Mouse (Mus musculus) hindbrain, embryonic 13.5 days (tissue): ENCODE results near the gene Tbc1d5. TPM values are rescaled to one million over a fixed set of nuclear protein-coding genes. Genes with fewer than 3 reads are reported as not detected.

ENCODE experiments used
- ATAC-seq: fragments of 200-750 bp; cut with Nextera tagmentation; 2 replicates; pipeline ENCODE4 v1.8.0; 2017; ENCODE audit warnings: moderate TSS enrichment; ENCODE audit not compliant: low FRiP score
- H3K27ac ChIP-seq: fragments of 300-500 bp; sonication (generic); 2 replicates; pipeline ENCODE4 v1.5.1; 2015; ENCODE audit warnings: inconsistent platforms, mild to moderate bottlenecking, moderate library complexity
- H3K27me3 ChIP-seq: fragments of 300-500 bp; sonication (generic); 2 replicates; pipeline ENCODE4 v1.6.1; 2015; ENCODE audit warnings: mild to moderate bottlenecking, inconsistent platforms
- H3K36me3 ChIP-seq: fragments of 300-500 bp; sonication (generic); 2 replicates; pipeline ENCODE4 v1.6.1; 2015; ENCODE audit warnings: mild to moderate bottlenecking, inconsistent platforms
- H3K4me1 ChIP-seq: fragments of 300-500 bp; sonication (generic); replicated peaks from 2 replicates; pipeline ENCODE4 v1.6.1; 2015; ENCODE audit warnings: inconsistent platforms
- H3K4me2 ChIP-seq: fragments of 300-500 bp; sonication (generic); 2 replicates; pipeline ENCODE4 v1.6.1; 2015; ENCODE audit warnings: inconsistent platforms, mild to moderate bottlenecking, moderate library complexity
- H3K4me3 ChIP-seq: fragments of 300-500 bp; sonication (generic); 2 replicates; pipeline ENCODE4 v1.5.1; 2015; ENCODE audit warnings: mild to moderate bottlenecking, inconsistent platforms
- H3K9ac ChIP-seq: fragments of 300-500 bp; sonication (generic); 2 replicates; pipeline ENCODE4 v1.6.1; 2015; ENCODE audit warnings: mild to moderate bottlenecking, inconsistent platforms
- H3K9me3 ChIP-seq: fragments of 300-500 bp; sonication (generic); 2 replicates; pipeline ENCODE4 v1.6.1; 2016; ENCODE audit warnings: inconsistent platforms
- WGBS: fragments of 180-500 bp; shearing (Covaris S2); methylation state at CpG from one replicate; pipeline ENCODE4 v1.1.7; 2015; 5-methylcytosine and 5-hydroxymethylcytosine counted together
- polyA plus RNA-seq: library from polyadenylated mRNA; unstranded; fragments of >200 nt; fragmentation: Nextera tagmentation; extraction: Ambion mirVana; gene quantifications from 2 replicates; pipeline ENCODE4 v1.2.1, GENCODE M21; 2015

The Tbc1d5 gene
- 8.3 and 8.9 TPM in 2 replicates for polyA plus RNA-seq

- Histone ChIP-seq H3K36me3 (no peaks in the 10 kb centered on the region), H3K4me3 (peak within 1 kb of the TSS; percentile 78), H3K4me1 (peaks cover 8% of the 10 kb centered on the region), H3K27me3 (no peaks in the 10 kb centered on the region), H3K4me2 (peak within 1 kb of the TSS; percentile 69), H3K9ac (peak within 1 kb of the TSS; percentile 94), H3K9me3 (no peaks in the 10 kb centered on the region), H3K27ac (peak within 1 kb of the TSS; percentile 99)
- peak; percentile 96 for ATAC-seq
- 2% methylated on average over 54 of the region's 54 CpGs for WGBS
Observed at GRCm38 (mm10) chr17:51179195-51179953, at the start of gene Tbc1d5. Gene Tbc1d5 (minus strand): TSS chr17:51179352.

DNA sequence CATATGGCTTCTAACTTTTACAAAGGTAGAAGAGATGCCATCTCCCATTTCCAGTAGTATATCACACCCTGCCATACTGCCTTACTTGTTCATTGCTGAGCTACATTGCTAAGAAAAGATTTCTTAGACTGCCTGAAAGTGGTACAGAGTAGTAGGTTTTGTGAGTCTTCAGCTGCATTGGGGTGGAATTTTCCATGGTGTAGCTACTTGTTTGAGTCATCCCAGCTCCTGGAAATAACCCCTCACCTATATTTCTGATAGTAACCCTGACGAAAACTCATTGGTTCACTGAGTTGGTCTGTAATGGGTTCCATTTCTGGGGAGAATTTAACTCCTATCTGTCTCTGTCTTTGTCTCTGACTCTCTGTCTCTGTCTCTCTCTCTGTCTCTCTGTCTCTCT, 46.9 kb upstream of the Tbc1d5 start:
- H3K27me3 ChIP-seq = no peaks in the 10 kb centered on the region
- WGBS = 90% methylated on average over 1 of the region's 1 CpGs
- no peaks in the 10 kb centered on the region for H3K36me3 ChIP-seq
- H3K4me2 ChIP-seq = no peak overlapping the region
- 0 out of 2 replicates have a peak, but pooled peaks cover 3% of the 10 kb centered on the region for H3K4me1 ChIP-seq
- H3K4me3 ChIP-seq = no peak overlapping the region
- ATAC-seq = no peak
- H3K27ac ChIP-seq = no peak overlapping the region
- no peaks in the 10 kb centered on the region for H3K9me3 ChIP-seq
- no peak overlapping the region for H3K9ac ChIP-seq

GRCm38 (mm10) chr17:51223152-51223551, 44.0 kb upstream of the Tbc1d5 start:
- no peak for ATAC-seq
- 11% methylated on average over 4 of the region's 4 CpGs for WGBS
- 0 out of 2 replicates have a peak, but pooled peaks cover 3% of the 10 kb centered on the region for H3K4me1 ChIP-seq
- H3K27ac ChIP-seq = no peak overlapping the region
- no peak overlapping the region for H3K4me3 ChIP-seq
- no peaks in the 10 kb centered on the region for H3K9me3 ChIP-seq
- H3K9ac ChIP-seq = no peak overlapping the region
- H3K4me2 ChIP-seq = no peak overlapping the region
- H3K36me3 ChIP-seq = no peaks in the 10 kb centered on the region
- no peaks in the 10 kb centered on the region for H3K27me3 ChIP-seq

DNA sequence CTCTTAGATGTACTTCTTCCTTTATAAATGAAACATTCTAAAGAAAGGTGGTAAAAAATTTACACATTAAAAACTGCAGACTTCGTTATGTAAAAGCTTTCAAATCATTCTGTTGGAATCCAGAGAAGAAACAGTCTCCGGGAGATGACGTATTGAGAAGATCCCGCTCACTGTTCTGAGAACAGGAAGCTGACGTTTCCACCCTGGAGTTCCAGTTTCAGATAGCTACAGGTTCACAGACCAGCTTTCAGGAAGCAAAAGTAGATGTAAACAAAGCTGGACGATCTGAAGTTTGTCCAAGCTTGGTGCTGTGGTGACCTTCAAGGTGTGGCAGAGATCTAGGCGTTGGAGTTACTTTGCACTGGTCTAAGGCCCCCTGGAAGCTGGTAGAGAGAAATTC, 41.9 kb upstream of the Tbc1d5 start:
- 0 out of 2 replicates have a peak, but pooled peaks cover 3% of the 10 kb centered on the region for H3K4me1 ChIP-seq
- no peak overlapping the region for H3K27ac ChIP-seq
- 86% methylated on average over 7 of the region's 7 CpGs for WGBS
- no peaks in the 10 kb centered on the region for H3K27me3 ChIP-seq
- H3K9me3 ChIP-seq = no peaks in the 10 kb centered on the region
- no peak overlapping the region for H3K9ac ChIP-seq
- H3K4me3 ChIP-seq = no peak overlapping the region
- ATAC-seq = no peak
- H3K4me2 ChIP-seq = no peak overlapping the region
- no peaks in the 10 kb centered on the region for H3K36me3 ChIP-seq

DNA sequence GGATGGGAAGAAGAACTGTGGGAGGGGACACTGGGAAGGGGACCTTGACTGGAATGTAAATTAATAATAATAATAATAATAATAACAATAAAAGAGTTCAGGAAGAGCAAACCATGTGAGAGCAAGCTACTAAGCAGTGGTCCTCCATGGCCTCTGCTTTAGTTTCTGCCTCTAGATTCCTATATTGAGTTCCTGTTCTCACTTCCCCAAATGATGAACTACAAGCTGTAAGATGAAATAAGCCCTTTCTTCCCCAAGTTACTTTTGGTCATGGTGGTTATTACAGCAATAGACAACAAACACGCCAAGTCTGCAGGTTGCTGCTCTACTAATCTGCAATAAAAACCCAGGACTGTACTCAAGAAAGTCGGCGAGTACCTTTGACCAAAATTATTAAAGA, 40.7 kb upstream of the Tbc1d5 start:
- H3K27ac ChIP-seq = no peak overlapping the region
- H3K27me3 ChIP-seq = no peaks in the 10 kb centered on the region
- WGBS = 90% methylated on average over 3 of the region's 3 CpGs
- 0 out of 2 replicates have a peak, but pooled peaks cover 3% of the 10 kb centered on the region for H3K4me1 ChIP-seq
- no peak overlapping the region for H3K9ac ChIP-seq
- H3K4me2 ChIP-seq = no peak overlapping the region
- no peaks in the 10 kb centered on the region for H3K9me3 ChIP-seq
- H3K36me3 ChIP-seq = no peaks in the 10 kb centered on the region
- no peak overlapping the region for H3K4me3 ChIP-seq
- no peak for ATAC-seq

DNA sequence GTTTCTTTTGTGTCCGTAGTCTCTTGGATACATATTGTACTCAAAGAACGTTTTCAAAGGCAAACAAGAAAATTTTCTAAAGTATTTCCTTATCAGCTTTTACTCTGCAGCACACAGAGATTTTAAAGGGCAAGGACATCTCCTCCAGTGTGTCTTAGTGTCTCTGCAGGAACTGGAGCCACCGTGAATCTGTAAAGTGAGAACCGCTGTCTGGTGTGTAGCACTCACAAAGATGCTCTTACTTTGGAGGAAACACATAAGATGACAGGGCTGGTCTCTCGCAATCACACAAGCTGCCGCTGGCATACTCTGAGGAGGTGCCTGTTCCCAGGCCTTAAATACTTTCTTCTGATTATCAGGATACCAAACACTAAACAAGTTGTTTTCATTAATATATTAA, 37.3 kb upstream of the Tbc1d5 start:
- Histone ChIP-seq H3K27me3 (no peaks in the 10 kb centered on the region), H3K27ac (no peak overlapping the region), H3K4me1 (no peaks in the 10 kb centered on the region), H3K4me3 (no peak overlapping the region), H3K36me3 (no peaks in the 10 kb centered on the region), H3K9ac (no peak overlapping the region), H3K4me2 (no peak overlapping the region), H3K9me3 (no peaks in the 10 kb centered on the region)
- 97% methylated on average over 6 of the region's 6 CpGs for WGBS
- no peak for ATAC-seq

- Histone ChIP-seq H3K27me3 (no peaks in the 10 kb centered on the region), H3K9me3 (no peaks in the 10 kb centered on the region), H3K27ac (no peak overlapping the region), H3K4me3 (no peak overlapping the region), H3K4me2 (no peak overlapping the region), H3K4me1 (no peaks in the 10 kb centered on the region), H3K9ac (no peak overlapping the region), H3K36me3 (no peaks in the 10 kb centered on the region)
- WGBS = 92% methylated on average over 2 of the region's 2 CpGs
- ATAC-seq = no peak
Observed at GRCm38 (mm10) chr17:51209565-51209964, 30.4 kb upstream of the Tbc1d5 start.

DNA sequence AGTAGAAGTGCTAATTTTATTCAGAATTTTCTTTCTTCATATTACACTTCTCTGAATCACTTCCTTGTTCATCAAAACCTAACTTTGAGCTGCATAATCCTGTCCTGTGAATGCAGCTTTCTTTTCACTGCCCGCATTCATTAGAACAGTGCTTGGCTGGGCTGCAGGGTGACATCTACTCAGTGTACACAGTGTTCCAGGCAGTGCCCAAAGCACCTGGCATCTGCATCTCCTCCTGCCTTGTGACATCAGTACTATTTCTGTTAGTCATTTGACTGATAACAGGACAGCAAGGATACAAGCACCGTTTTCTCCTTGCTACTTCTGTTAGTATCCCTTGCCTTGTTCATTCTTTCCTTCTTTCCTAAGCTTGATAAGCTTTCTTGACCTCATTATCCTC, 25.5 kb upstream of the Tbc1d5 start:
- no peak overlapping the region for H3K27ac ChIP-seq
- H3K4me1 ChIP-seq = no peaks in the 10 kb centered on the region
- H3K9ac ChIP-seq = no peak overlapping the region
- 95% methylated on average over 2 of the region's 2 CpGs for WGBS
- ATAC-seq = no peak
- H3K36me3 ChIP-seq = no peaks in the 10 kb centered on the region
- H3K9me3 ChIP-seq = no peaks in the 10 kb centered on the region
- no peak overlapping the region for H3K4me3 ChIP-seq
- H3K27me3 ChIP-seq = no peaks in the 10 kb centered on the region
- H3K4me2 ChIP-seq = no peak overlapping the region

- Histone ChIP-seq H3K4me3 (no peak overlapping the region), H3K9ac (no peak overlapping the region), H3K9me3 (no peaks in the 10 kb centered on the region), H3K4me2 (no peak overlapping the region), H3K4me1 (no peaks in the 10 kb centered on the region), H3K27me3 (no peaks in the 10 kb centered on the region), H3K36me3 (no peaks in the 10 kb centered on the region), H3K27ac (no peak overlapping the region)
- 84% methylated on average over 2 of the region's 2 CpGs for WGBS
- no peak for ATAC-seq
Observed at GRCm38 (mm10) chr17:51195561-51195960, 16.4 kb upstream of the Tbc1d5 start.

DNA sequence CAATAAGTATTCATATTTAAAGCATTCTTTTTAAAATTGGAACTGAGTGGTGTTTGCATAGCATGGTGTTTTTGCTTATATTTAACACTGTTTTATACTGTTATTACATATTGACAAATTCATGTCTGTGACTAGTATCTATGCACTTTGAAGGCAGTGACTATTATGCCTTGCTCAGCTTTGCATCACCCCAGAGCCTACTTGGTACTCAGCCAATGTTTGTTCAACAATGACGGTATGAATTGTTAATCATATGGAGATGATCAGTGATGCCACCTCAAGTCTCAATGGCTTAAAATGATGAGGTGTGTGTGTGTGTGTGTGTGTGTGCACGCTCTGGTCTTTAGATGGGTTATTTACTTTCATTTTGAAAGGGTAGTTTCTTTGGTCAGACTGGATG, 15.6 kb upstream of the Tbc1d5 start:
- Histone ChIP-seq H3K9ac (no peak overlapping the region), H3K4me1 (no peaks in the 10 kb centered on the region), H3K4me2 (no peak overlapping the region), H3K4me3 (no peak overlapping the region), H3K27ac (no peak overlapping the region), H3K9me3 (no peaks in the 10 kb centered on the region), H3K36me3 (no peaks in the 10 kb centered on the region), H3K27me3 (no peaks in the 10 kb centered on the region)
- no peak for ATAC-seq
- WGBS = 83% methylated on average over 2 of the region's 2 CpGs

DNA sequence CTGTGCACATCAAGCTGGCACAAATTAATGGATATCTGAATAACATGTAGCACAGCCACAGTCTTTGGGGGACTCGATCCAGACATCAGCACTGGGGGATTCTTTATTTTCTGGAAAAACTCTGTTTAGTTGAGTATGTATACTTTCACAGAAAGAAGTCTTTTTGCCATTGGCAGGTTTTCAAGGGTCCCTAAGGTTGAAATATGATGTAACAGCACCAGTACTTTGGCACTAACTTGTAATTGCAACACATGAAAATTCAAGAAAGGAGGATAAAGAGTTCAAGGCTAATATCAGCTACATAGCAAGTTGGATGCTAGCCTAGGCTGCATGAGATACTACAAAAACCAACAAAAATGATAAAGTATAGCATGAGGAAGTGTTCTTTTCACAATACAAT, 12.2 kb upstream of the Tbc1d5 start:
- H3K9me3 ChIP-seq = no peaks in the 10 kb centered on the region
- no peaks in the 10 kb centered on the region for H3K4me1 ChIP-seq
- H3K4me2 ChIP-seq = no peak overlapping the region
- H3K27ac ChIP-seq = no peak overlapping the region
- 96% methylated on average over 1 of the region's 1 CpGs for WGBS
- no peaks in the 10 kb centered on the region for H3K27me3 ChIP-seq
- no peak overlapping the region for H3K9ac ChIP-seq
- no peak for ATAC-seq
- H3K36me3 ChIP-seq = no peaks in the 10 kb centered on the region
- H3K4me3 ChIP-seq = no peak overlapping the region

DNA sequence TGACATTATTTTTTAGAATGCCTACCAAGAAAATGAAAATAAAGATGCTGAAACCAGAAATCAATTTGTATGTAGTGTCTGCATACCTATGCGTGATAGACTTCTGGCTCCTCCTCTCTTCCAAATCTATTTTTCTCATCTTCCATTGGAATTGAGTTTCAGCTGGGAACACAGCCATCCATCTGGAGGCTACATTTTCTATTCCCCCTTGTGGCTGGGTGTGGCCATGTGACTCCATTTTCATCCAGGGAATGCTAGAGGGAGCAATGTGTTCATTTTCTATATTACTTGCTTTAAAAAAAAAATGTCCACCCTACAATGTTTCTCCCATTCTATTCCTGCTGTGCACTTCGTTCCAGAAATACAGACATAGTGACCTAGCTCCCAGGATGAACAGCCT, 3.6 kb upstream of the Tbc1d5 start:
- H3K9ac ChIP-seq = no peak overlapping the region
- no peaks in the 10 kb centered on the region for H3K9me3 ChIP-seq
- H3K4me2 ChIP-seq = no peak overlapping the region
- WGBS = 87% methylated on average over 2 of the region's 2 CpGs
- H3K36me3 ChIP-seq = no peaks in the 10 kb centered on the region
- ATAC-seq = no peak
- H3K27ac ChIP-seq = no peak overlapping the region
- H3K27me3 ChIP-seq = no peaks in the 10 kb centered on the region
- no peak overlapping the region for H3K4me3 ChIP-seq
- peaks cover 5% of the 10 kb centered on the region for H3K4me1 ChIP-seq

- under 1% methylated on average over 52 of the region's 59 CpGs for WGBS
Observed at GRCm38 (mm10) chr17:51178491-51179194, 509 bp downstream of the Tbc1d5 start.

More at GRCm38 (mm10) chr17:51178491-51179194, 509 bp downstream of the Tbc1d5 start:
- Histone ChIP-seq H3K36me3 (no peaks in the 10 kb centered on the region), H3K4me1 (peaks cover 8% of the 10 kb centered on the region), H3K27ac (peak overlapping the region; percentile 99), H3K4me3 (peak overlapping the region; percentile 78), H3K9ac (peak overlapping the region; percentile 94), H3K9me3 (no peaks in the 10 kb centered on the region), H3K4me2 (peak overlapping the region; percentile 69), H3K27me3 (no peaks in the 10 kb centered on the region)
- peak; percentile 90 for ATAC-seq
